Mouse (Mus musculus) spleen, adult 2 months (tissue): ENCODE measurements at regions not wholly inside any gene's neighbourhood (a gene's known extent, or its start where the extent isn't known, plus 50 kb on each side); places are given as distances from the start of the nearest gene placed in this dataset.

Experiments used
- DNase-seq, 2 experiments: peaks; one replicate each; pipeline versions ENCODE4 v3.0.0 to v3.0.0-alpha.2; 2012 to 2021; ENCODE audit warnings: low spot score in 2 of 2, low read depth in 1 of 2
- H3K27ac ChIP-seq: fragments of 200-500 bp; 2 replicates; pipeline ENCODE4 v1.5.1; 2012; ENCODE audit warnings: low read length, inconsistent platforms; ENCODE audit not compliant: insufficient read depth
- H3K27me3 ChIP-seq: fragments of 200-500 bp; 2 replicates; pipeline ENCODE4 v1.6.1; 2012; ENCODE audit warnings: mild to moderate bottlenecking, moderate library complexity, low read length, inconsistent platforms; ENCODE audit not compliant: control insufficient read depth, insufficient read depth
- H3K36me3 ChIP-seq: fragments of 200-500 bp; 2 replicates; pipeline ENCODE4 v1.6.1; 2012; ENCODE audit warnings: mild to moderate bottlenecking, low read length, inconsistent platforms; ENCODE audit not compliant: control insufficient read depth, insufficient read depth
- H3K4me1 ChIP-seq: fragments of 200-500 bp; 2 replicates; pipeline ENCODE4 v1.6.1; 2011; ENCODE audit warnings: inconsistent platforms; ENCODE audit not compliant: control insufficient read depth, insufficient read depth, insufficient read length
- H3K4me3 ChIP-seq: fragments of 200-500 bp; 2 replicates; pipeline ENCODE4 v1.5.1; 2011; ENCODE audit warnings: mild to moderate bottlenecking, inconsistent platforms; ENCODE audit not compliant: insufficient read depth, insufficient read length; ENCODE audit errors: extremely low read depth
- CTCF ChIP-seq: fragments of 200-500 bp; IDR thresholded peaks from 2 replicates; pipeline ENCODE4 v1.5.1; 2011; ENCODE audit warnings: mild to moderate bottlenecking, inconsistent platforms; ENCODE audit not compliant: insufficient read depth, insufficient read length, insufficient replicate concordance; ENCODE audit errors: extremely low read depth
- POLR2A ChIP-seq: fragments of 200-500 bp; IDR thresholded peaks from 2 replicates; pipeline ENCODE4 v1.6.1; 2011; ENCODE audit warnings: low read depth, low read length, inconsistent platforms
- WGBS: fragments of 180-500 bp; shearing (Covaris S2); methylation state at CpG from one replicate; pipeline ENCODE4 v1.1.7; 2018; 5-methylcytosine and 5-hydroxymethylcytosine counted together

DNA sequence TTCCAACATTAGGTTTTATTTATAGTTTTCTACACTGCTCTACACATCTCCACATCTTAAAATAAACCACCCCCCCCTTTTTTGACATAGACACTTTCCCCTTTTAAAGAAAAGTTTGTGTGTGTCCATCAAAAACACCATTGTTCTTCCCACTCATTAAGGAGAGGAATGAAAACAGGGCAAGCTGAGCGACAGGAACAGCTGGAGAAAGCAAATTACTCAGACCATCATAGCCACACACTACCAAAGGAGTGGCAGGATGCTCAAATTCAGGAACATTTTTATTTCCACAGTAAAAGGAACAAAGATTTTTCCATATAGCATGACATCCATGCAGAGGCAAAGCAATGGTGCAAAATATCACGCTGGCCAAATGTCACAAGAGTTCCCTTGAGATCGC is 198.6 kb downstream of the Gm11361 start:
- DNase-seq: no peak
- H3K36me3 ChIP-seq: no peaks in the 10 kb centered on the region
- TF ChIP-seq POLR2A: no peak
- TF ChIP-seq CTCF: no peak
- WGBS: 90% methylated on average over 3 of the region's 3 CpGs
- no peak overlapping the region for H3K4me3 ChIP-seq
- H3K27me3 ChIP-seq: no peaks in the 10 kb centered on the region
- no peaks in the 10 kb centered on the region for H3K4me1 ChIP-seq
- no peak overlapping the region for H3K27ac ChIP-seq

DNA sequence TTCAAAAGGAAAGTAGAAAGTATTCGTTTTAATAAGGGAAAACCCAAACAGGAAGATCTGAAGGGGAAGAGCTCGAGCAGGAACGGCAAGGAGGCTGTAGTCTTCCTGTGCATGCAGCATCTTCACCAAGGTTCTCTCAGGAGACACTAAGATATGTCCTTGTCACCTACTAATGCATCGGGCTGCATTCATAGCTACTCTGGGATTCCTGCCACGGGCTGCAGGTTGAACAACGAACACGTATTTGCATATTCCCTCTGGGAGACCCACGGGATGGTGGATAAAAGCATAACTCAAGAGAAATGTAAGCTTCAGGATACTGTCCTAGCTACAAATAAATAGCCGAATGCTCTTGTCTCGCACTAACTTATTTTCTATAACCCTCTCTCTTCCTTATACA is 197.7 kb downstream of the Gm11361 start:
- TF ChIP-seq CTCF (no peak), POLR2A (no peak)
- H3K4me3 ChIP-seq: no peak overlapping the region
- DNase-seq: no peak
- H3K36me3 ChIP-seq: no peaks in the 10 kb centered on the region
- 76% methylated on average over 10 of the region's 10 CpGs for WGBS
- no peaks in the 10 kb centered on the region for H3K4me1 ChIP-seq
- H3K27ac ChIP-seq: no peak overlapping the region
- no peaks in the 10 kb centered on the region for H3K27me3 ChIP-seq

DNA sequence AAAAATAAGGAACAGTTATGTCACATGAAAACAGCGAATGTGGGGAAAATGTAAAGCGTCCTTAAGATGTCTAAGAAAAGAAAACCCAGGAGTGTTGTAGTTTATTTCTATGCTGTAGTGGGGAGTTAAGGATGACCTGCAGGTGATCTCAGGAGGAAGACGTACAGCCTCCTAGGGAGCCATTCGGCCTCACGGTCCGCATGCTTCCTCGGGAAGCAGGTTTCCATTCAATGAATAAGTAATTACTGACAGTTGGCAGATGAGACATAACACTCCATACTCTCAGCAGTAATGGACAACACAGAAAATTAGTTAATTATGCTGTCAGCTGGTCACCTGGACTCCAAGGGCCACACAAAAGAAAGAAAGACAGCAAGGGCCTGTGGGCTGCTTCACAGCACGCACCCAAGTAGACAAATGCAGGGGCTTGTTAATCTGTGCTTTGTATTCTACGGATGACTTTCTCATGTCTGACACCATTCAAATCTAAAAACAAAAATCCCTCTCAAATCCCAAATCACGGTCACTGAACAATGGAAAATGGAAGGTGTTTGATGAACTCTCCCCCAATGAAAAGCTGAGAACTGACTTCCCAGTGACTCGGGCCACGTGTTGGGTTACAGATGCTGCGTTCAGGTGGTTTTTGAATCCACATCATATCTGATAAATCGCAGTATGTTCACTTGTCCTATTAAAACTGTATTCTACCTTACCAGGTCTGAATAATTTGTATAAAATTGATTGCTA is 193.5 kb downstream of the Gm11361 start:
- no peaks in the 10 kb centered on the region for H3K27me3 ChIP-seq
- no peaks in the 10 kb centered on the region for H3K4me1 ChIP-seq
- H3K36me3 ChIP-seq: no peaks in the 10 kb centered on the region
- WGBS: 95% methylated on average over 14 of the region's 14 CpGs
- H3K4me3 ChIP-seq: no peak overlapping the region
- no peak for TF ChIP-seq CTCF
- TF ChIP-seq POLR2A: no peak
- DNase-seq: no peak
- no peak overlapping the region for H3K27ac ChIP-seq

DNA sequence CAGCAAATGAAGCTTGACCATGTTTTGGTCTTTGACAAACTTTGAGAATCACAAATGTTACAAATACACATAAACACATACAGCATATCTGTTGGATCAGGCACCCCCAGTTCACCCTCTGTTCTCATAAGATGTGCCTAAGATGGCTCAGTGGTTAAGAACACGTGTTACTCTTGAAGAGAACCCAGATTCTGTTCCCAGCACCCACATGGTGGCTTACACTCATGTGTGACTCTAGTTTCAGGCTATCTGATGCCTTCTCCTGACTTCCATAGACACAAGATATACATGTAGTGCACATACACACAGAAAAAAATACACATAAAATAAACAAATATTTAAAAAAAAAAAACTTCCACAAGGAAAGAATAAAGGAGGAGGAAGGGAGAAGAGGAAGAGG is 191.7 kb downstream of the Gm11361 start:
- TF ChIP-seq POLR2A: no peak
- no peak for TF ChIP-seq CTCF
- Histone ChIP-seq H3K27ac (no peak overlapping the region), H3K27me3 (no peaks in the 10 kb centered on the region), H3K36me3 (no peaks in the 10 kb centered on the region), H3K4me3 (no peak overlapping the region), H3K4me1 (no peaks in the 10 kb centered on the region)
- DNase-seq: no peak
- 82% methylated on average over 1 of the region's 1 CpGs for WGBS

DNA sequence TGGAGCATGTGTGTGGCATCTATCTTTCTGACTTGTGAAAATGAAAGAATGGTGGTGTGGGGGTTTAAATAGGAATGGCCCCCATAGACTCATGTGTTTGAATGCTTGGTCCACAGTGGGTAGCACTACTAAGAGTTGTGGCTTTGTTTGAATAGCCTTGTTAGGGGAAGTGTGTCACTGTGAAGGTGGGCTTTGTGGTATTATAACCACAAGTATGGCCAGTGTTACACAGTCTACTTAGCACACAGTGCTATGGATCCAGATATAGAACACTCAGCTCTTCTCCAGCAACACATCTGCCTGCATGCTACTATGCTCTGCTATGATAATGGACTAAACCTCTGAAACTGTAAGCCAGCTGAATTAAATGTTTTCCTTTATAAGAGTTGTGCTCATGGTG is 184.9 kb downstream of the Gm11361 start:
- no peak for TF ChIP-seq CTCF
- TF ChIP-seq POLR2A: no peak
- H3K4me3 ChIP-seq: no peak overlapping the region
- no peaks in the 10 kb centered on the region for H3K27me3 ChIP-seq
- no peak for DNase-seq
- no peaks in the 10 kb centered on the region for H3K4me1 ChIP-seq
- no peaks in the 10 kb centered on the region for H3K36me3 ChIP-seq
- no peak overlapping the region for H3K27ac ChIP-seq

DNA sequence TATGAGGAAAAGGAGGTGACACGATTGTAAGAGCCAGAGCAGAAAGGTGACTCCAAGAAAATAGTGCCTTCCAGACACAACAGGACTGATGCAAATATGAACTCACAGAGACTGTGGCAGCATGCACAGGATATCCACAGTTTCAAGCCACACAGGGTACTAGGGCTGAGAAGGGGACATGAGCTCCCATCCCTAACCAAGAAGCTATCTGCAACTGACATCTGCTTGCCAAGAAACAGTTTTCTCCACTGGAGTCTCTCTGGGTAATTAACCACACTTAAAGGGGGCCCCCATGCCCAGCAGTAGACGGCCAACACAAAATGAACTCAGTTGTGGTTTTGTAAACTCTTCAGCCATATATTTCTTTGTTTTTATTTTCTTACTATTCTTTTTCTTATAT is 176.1 kb downstream of the Gm11361 start:
- Histone ChIP-seq H3K4me1 (no peaks in the 10 kb centered on the region), H3K27me3 (no peaks in the 10 kb centered on the region), H3K36me3 (no peaks in the 10 kb centered on the region), H3K27ac (no peak overlapping the region), H3K4me3 (no peak overlapping the region)
- no peak for TF ChIP-seq POLR2A
- no peak for TF ChIP-seq CTCF
- 50% methylated on average over 2 of the region's 2 CpGs for WGBS
- no peak for DNase-seq

DNA sequence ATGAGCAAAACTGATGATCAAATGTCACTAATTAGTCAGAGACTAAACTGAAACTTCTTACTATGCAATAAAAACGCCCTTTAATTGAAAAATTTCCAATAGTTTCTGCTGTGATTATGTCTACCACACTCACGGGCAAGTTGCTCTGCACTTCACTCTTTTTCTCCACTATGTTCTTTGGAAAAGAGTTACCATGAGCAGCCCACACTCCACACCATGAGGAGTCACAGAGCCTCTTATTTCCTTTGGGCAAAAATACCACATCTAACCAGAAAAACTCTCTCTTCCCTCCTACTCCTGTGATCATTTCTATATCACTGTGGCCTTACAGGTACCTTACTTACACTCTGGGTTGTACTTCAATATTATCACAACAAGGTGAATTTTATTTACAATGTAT is 174.7 kb downstream of the Gm11361 start:
- Histone ChIP-seq H3K27ac (no peak overlapping the region), H3K27me3 (no peaks in the 10 kb centered on the region), H3K4me3 (no peak overlapping the region), H3K36me3 (no peaks in the 10 kb centered on the region), H3K4me1 (no peaks in the 10 kb centered on the region)
- no peak for DNase-seq
- no peak for TF ChIP-seq POLR2A
- no peak for TF ChIP-seq CTCF
- WGBS: 89% methylated on average over 2 of the region's 2 CpGs

DNA sequence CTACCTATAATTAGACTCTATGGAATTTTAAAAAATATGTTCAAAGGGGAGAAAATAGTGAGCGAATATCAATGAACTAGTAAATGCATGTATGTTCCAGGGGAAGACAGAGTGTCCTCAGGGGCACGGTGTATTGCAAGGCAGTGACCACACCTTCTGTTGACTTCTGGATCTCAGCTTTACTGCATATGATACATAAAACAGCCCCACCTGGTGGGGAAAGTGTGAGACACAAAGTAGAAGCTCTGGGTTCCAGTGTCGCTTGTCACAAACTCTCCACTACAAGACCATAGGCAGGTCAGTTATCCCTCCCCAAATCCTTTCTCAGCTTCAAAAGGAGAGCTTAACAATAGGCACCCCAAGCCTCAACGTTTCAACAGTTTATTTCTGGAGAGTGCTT is 168.8 kb downstream of the Gm11361 start:
- DNase-seq: no peak
- no peak for TF ChIP-seq CTCF
- TF ChIP-seq POLR2A: no peak
- H3K27me3 ChIP-seq: no peaks in the 10 kb centered on the region

More for the DNA sequence above, 168.8 kb downstream of the Gm11361 start:
- H3K36me3 ChIP-seq: no peaks in the 10 kb centered on the region
- H3K27ac ChIP-seq: no peak overlapping the region
- H3K4me3 ChIP-seq: no peak overlapping the region
- WGBS: 75% methylated on average over 4 of the region's 4 CpGs
- H3K4me1 ChIP-seq: no peaks in the 10 kb centered on the region
